Mouse (Mus musculus) kidney, adult 2 months (tissue): ENCODE results near the gene Tbxas1.

Source experiments
- CTCF ChIP-seq: fragments of 200-500 bp; conservative IDR thresholded peaks from 2 replicates; pipeline ENCODE4 v1.5.1; 2011; ENCODE audit warnings: low read depth, mild to moderate bottlenecking, control low read depth, low read length, moderate library complexity, mixed read lengths; ENCODE audit not compliant: insufficient read depth, insufficient read length
- POLR2A ChIP-seq: fragments of 200-500 bp; IDR thresholded peaks from one replicate; pipeline ENCODE4 v1.6.1; 2011; ENCODE audit warnings: low read depth, low read length, control low read depth

DNA sequence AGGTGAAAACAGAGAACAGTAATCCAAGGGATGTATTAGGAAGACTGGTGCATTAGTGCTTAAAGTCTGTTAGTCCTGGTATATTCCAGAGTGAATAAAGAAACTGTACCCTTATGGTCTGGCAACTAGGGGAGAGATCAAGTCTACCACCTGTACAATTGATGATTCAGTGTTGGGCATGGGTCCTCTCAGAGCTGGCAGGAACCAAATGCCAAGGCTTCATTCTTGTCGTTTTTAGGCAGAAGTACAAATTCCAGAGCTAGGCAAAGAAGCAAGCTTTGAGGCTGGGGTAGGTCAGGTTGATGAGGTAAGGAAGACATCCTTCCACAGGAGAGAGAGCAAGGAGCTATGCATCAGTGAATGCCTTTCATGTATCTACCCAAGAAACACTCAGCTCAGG, 34.4 kb upstream of the Tbxas1 start:
- TF ChIP-seq POLR2A (no peak), CTCF (no peak)
